Mouse (Mus musculus): ENCODE data around the gene Sec14l1. TPM values are rescaled to one million over a fixed set of nuclear protein-coding genes. Genes with fewer than 3 reads are reported as not detected.

The Sec14l1 gene
- polyA plus RNA-seq, 1 experiment from 2014 or later = 18.0 TPM

DNA sequence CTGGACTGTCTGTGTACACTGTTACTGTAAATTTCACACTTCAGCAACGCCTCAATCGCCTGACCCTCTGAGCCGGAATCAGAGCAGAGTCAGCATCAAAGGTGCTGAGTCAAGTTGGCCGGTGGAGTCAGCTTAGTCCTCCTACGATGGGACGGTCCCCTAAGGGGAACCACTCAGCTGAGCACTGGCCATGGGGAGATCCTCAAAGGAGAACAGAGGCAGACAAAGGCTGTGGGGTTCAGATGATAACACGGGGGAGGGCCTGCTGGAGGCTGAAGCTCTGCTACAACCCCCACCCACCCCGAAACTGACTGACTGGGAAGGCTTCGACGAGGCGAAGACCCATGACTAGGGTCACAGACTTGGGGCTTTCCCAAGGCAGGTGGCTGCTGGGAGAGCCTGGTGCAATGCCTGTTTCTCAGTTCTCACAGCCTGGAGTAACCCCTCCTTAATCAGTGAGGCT lies 79.5 kb downstream of the Sec14l1 start:
- H3K36me3 ChIP-seq (replicated peaks) = no peaks in the 10 kb centered on the region
- WGBS (ENCODE audit: insufficient replicate concordance) = 50% methylated on average over 11 of the region's 11 CpGs
- no peak overlapping the region for H3K9ac ChIP-seq
- H3K27me3 ChIP-seq = peaks cover 20% of the 10 kb centered on the region
- H3K4me1 ChIP-seq (replicated peaks) = peaks cover 4% of the 10 kb centered on the region; the same call in 1 of the 2 replicates
- ATAC-seq (ENCODE audit: insufficient read depth) = peak; percentile 56; the same call in 1 of the 2 replicates
- H3K4me3 ChIP-seq (replicated peaks) = no peak overlapping the region
- no peak overlapping the region for H3K27ac ChIP-seq (replicated peaks)
- no peaks in the 10 kb centered on the region for H3K9me3 ChIP-seq (replicated peaks)
- H3K4me2 ChIP-seq = no peak overlapping the region

DNA sequence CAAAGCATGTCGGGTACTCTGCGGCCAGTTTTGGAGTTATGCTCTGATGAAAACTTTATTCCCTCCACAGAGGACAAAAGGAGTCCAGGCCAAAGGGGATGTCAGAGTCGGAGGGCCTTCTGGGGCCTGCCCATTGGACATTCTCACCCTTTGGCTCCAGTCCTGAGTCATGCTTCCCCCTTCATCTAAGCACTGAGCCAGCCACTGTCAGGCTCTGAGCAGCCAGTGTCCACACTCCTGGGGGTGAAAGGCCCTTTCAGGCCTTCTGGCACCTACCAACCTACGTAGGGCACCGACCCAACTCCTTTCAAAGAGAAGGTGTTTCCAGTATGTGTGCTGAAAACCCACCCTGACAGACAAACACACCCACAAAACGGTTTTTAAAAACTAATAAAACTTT lies 80.6 kb downstream of the Sec14l1 start:
- no peak overlapping the region for H3K4me2 ChIP-seq
- H3K9me3 ChIP-seq (replicated peaks) = no peaks in the 10 kb centered on the region
- ATAC-seq (ENCODE audit: insufficient read depth) = no peak
- H3K27me3 ChIP-seq = peaks cover 31% of the 10 kb centered on the region
- peaks cover 7% of the 10 kb centered on the region; the same call in 1 of the 2 replicates for H3K4me1 ChIP-seq (replicated peaks)
- no peak overlapping the region for H3K27ac ChIP-seq (replicated peaks)
- no peaks in the 10 kb centered on the region for H3K36me3 ChIP-seq (replicated peaks)
- no peak overlapping the region for H3K9ac ChIP-seq
- WGBS (ENCODE audit: insufficient replicate concordance) = 63% methylated on average over 6 of the region's 6 CpGs
- no peak overlapping the region for H3K4me3 ChIP-seq (replicated peaks)

DNA sequence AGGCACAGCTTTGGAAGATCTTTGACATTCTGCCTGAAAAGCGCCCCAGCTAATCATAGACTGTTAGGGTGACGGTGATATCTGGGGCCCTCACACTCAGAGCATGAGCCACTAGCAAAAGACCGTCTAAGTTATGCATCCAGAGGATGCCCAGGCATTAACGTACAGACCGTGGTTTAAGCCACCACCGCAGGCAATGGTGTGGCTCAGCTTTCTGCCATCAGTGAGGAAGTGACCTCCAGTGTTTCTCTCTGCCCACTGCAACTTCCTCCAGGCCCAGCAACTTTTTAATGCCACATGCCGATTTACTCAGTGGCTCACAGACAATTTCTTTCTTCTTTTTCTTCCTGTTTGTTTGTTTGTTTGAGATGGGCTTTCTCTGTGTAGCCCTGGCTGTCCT lies 81.7 kb downstream of the Sec14l1 start:
- H3K27me3 ChIP-seq = peaks cover 41% of the 10 kb centered on the region
- no peaks in the 10 kb centered on the region for H3K36me3 ChIP-seq (replicated peaks)
- ATAC-seq (ENCODE audit: insufficient read depth) = no peak
- H3K4me3 ChIP-seq (replicated peaks) = no peak overlapping the region
- no peaks in the 10 kb centered on the region for H3K9me3 ChIP-seq (replicated peaks)
- 28% methylated on average over 7 of the region's 7 CpGs for WGBS (ENCODE audit: insufficient replicate concordance)
- peaks cover 18% of the 10 kb centered on the region for H3K4me1 ChIP-seq (replicated peaks)
- H3K27ac ChIP-seq (replicated peaks) = no peak overlapping the region
- no peak overlapping the region for H3K4me2 ChIP-seq
- no peak overlapping the region for H3K9ac ChIP-seq

DNA sequence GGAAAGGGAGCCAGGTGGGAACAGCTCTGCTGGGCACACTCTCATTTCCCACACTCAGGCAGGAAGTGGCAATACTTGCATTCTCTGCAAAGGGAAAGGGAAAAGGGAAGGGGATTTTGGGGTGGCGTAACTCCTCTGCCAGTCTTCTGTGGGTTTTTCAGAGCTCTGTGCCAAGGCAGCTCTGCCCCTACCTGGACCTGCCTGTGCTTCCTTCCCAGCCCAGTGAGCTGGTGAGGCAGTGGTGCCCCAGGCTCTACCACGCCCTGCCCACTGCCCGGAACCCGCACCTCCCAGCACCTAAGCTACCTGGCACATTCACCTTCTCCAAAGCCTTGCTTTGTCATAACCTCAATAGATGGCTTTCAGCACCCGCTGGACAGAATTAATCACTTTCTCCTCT lies 83.2 kb downstream of the Sec14l1 start:
- Histone ChIP-seq H3K4me3 (replicated peaks) (no peak overlapping the region), H3K4me1 (replicated peaks) (peaks cover 22% of the 10 kb centered on the region), H3K9me3 (replicated peaks) (no peaks in the 10 kb centered on the region), H3K36me3 (replicated peaks) (no peaks in the 10 kb centered on the region), H3K27ac (replicated peaks) (no peak overlapping the region), H3K27me3 (peaks cover 45% of the 10 kb centered on the region), H3K9ac (no peak overlapping the region), H3K4me2 (no peak overlapping the region)
- 63% methylated on average over 5 of the region's 5 CpGs for WGBS (ENCODE audit: insufficient replicate concordance)
- no peak for ATAC-seq (ENCODE audit: insufficient read depth)

DNA sequence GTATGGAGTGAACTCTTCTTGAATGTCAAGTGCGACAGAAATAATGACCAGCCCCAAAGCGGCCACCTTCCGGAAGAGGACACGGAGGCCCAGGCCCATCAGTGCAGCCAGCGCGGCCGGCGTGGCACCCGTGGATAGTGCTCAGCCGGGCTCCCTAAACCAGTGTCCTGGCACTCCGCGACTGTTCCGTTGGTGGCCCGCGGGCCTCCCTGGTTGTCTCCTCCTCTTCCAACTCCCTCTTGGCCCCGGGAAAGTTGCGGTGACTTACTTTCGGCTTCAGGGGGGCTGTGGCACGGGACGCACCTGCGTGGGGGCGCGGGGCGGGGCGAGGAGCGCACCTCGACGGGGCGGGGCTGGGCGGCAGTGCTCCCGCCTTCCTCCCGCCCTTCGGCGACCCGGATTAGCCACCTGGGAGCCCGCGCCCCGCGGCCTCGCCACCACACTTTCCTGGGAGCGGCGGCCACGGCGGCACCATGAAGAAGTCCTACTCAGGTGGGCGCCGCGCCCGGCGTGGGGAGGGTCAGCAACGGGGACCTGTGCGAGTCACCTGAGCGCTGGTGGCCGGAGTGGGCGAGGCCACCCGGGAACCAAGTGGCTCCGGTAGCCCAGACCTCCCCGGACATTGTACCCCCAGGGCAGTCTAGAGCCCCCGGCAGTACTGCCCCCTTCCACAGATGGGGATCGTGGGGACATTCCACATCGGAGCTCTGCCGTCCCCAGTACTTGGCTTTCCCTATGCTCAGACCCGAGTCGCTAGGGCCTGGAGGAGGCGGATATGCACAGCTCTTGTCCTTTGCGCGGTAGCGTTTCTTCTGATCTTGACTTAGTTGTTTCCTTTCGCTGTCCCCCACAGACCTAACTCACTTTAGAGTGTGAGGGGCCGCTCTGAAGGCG lies 84.6 kb downstream of the Sec14l1 start, which contains the start of gene Sept9:
Gene Sept9 (plus strand): TSS at position 380 of the 894 bp plus-strand sequence.
- H3K27ac ChIP-seq (replicated peaks) = 0 out of 2 replicates have a peak within 1 kb of the TSS, but pooled peaks have one; percentile 38
- peak within 1 kb of the TSS; percentile 54 for H3K4me3 ChIP-seq (replicated peaks)
- no peaks in the 10 kb centered on the region for H3K9me3 ChIP-seq (replicated peaks)
- peaks cover 29% of the 10 kb centered on the region for H3K4me1 ChIP-seq (replicated peaks)
- no peak for ATAC-seq (ENCODE audit: insufficient read depth)
- peaks cover 45% of the 10 kb centered on the region for H3K27me3 ChIP-seq
- 2% methylated on average over 70 of the region's 70 CpGs for WGBS (ENCODE audit: insufficient replicate concordance)
- peak within 1 kb of the TSS; percentile 55 for H3K4me2 ChIP-seq
- no peaks in the 10 kb centered on the region for H3K36me3 ChIP-seq (replicated peaks)
- H3K9ac ChIP-seq = peak within 1 kb of the TSS; percentile 46; the same call in 1 of the 2 replicates

DNA sequence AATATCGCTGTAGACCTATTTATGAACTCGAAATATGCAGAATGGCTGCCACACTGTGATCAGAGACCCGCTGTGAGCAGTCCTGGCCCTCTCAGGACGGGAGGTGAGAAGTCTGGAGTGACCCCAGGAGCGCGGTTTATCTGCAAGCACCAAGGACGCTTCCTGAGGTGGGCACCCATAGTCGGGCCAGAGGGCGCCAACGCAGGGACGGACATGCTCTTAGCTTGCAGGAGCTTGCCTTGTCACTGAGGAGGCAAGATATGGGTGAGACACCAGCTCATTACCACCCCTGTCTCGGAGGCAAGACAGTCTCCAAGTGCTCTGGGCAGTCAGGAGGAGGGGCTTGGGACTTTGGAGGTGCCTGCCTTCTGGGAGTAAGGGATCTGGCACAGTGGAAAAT lies 86.9 kb downstream of the Sec14l1 start:
- H3K27me3 ChIP-seq = peaks cover 45% of the 10 kb centered on the region
- ATAC-seq (ENCODE audit: insufficient read depth) = no peak
- H3K4me2 ChIP-seq = no peak overlapping the region
- H3K9ac ChIP-seq = no peak overlapping the region
- 66% methylated on average over 12 of the region's 12 CpGs for WGBS (ENCODE audit: insufficient replicate concordance)
- H3K27ac ChIP-seq (replicated peaks) = no peak overlapping the region
- H3K9me3 ChIP-seq (replicated peaks) = no peaks in the 10 kb centered on the region
- no peak overlapping the region for H3K4me3 ChIP-seq (replicated peaks)
- peaks cover 29% of the 10 kb centered on the region for H3K4me1 ChIP-seq (replicated peaks)
- H3K36me3 ChIP-seq (replicated peaks) = no peaks in the 10 kb centered on the region

DNA sequence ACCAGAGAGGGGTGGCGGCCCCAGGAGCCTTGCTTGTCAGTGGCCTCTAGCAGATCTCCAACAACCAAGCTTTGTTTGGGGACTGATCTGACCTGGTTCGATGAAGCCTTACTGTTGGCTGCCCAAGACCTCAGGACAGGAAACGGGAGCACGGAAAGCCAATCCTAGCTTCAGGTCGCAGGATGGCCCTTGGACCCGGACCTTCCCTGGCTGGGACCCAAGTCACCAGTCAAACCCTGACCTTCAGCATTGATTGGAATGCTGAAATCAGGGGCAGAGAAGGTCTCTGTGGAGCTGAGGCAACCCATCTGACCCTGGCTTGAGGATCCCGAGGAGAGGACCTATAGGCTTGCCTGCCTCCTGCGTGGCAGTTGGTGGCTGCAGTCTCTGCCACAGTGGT lies 89.6 kb downstream of the Sec14l1 start:
- 40% methylated on average over 8 of the region's 8 CpGs for WGBS (ENCODE audit: insufficient replicate concordance)
- no peak overlapping the region for H3K9ac ChIP-seq
- H3K27ac ChIP-seq (replicated peaks) = peak overlapping the region; percentile 73
- ATAC-seq (ENCODE audit: insufficient read depth) = peak; percentile 77
- peak overlapping the region; percentile 43 for H3K4me2 ChIP-seq
- peaks cover 33% of the 10 kb centered on the region for H3K4me1 ChIP-seq (replicated peaks)
- peaks cover 24% of the 10 kb centered on the region for H3K27me3 ChIP-seq
- no peaks in the 10 kb centered on the region for H3K9me3 ChIP-seq (replicated peaks)
- H3K4me3 ChIP-seq (replicated peaks) = 0 out of 2 replicates have a peak overlapping the region, but pooled peaks have one; percentile 2
- H3K36me3 ChIP-seq (replicated peaks) = no peaks in the 10 kb centered on the region

DNA sequence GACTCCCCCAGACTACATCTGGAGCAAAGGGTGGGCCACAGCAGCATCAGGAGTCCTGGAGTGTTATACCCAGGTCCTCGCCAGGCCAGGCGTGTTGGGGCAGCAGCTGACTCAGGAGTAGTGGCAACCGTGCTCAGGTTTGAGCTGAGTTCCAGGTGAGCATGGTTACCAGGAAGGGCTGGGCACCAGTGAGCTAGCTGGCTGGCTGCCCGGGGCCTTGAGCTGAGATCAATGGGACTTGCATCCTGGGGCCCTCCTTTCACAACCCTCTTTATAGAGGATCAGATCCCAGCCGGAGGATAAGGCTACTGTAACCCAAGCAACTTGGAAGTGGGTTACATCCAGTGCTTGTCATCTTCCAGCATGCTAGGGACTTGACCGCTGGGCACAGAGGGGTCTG lies 90.1 kb downstream of the Sec14l1 start:
- peaks cover 20% of the 10 kb centered on the region for H3K27me3 ChIP-seq
- H3K4me3 ChIP-seq (replicated peaks) = 0 out of 2 replicates have a peak overlapping the region, but pooled peaks have one; percentile 2
- 53% methylated on average over 6 of the region's 6 CpGs for WGBS (ENCODE audit: insufficient replicate concordance)
- peak; percentile 20; the same call in 1 of the 2 replicates for ATAC-seq (ENCODE audit: insufficient read depth)
- H3K4me1 ChIP-seq (replicated peaks) = peaks cover 30% of the 10 kb centered on the region
- H3K9me3 ChIP-seq (replicated peaks) = no peaks in the 10 kb centered on the region
- no peaks in the 10 kb centered on the region for H3K36me3 ChIP-seq (replicated peaks)
- no peak overlapping the region for H3K9ac ChIP-seq
- H3K4me2 ChIP-seq = peak overlapping the region; percentile 43
- peak overlapping the region; percentile 73 for H3K27ac ChIP-seq (replicated peaks)

DNA sequence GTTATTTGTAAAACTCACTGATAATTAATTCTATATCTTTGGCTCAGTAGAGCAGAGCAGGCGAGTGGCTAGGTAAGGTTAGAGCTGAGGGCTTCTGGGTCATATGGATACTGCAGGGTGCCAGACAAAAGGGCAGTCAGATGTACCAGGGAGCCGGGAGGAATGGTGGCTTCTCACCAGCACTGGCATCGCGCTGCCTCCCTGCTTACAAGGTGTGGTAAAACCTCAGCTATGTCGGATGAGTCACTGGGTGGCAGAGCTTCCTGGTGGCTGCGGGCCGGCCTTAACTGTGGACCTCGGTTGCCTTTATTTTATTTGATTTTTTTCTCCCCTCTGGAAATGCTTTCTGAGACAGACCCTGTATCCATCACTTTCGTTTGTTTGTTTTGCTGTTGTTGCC lies 90.5 kb downstream of the Sec14l1 start:
- ATAC-seq (ENCODE audit: insufficient read depth) = no peak
- peak overlapping the region; percentile 43 for H3K4me2 ChIP-seq
- H3K4me3 ChIP-seq (replicated peaks) = no peak overlapping the region
- no peaks in the 10 kb centered on the region for H3K9me3 ChIP-seq (replicated peaks)
- H3K9ac ChIP-seq = no peak overlapping the region
- 0 out of 2 replicates have a peak overlapping the region, but pooled peaks have one; percentile 73 for H3K27ac ChIP-seq (replicated peaks)
- H3K4me1 ChIP-seq (replicated peaks) = peaks cover 30% of the 10 kb centered on the region
- 65% methylated on average over 9 of the region's 9 CpGs for WGBS (ENCODE audit: insufficient replicate concordance)
- no peaks in the 10 kb centered on the region for H3K36me3 ChIP-seq (replicated peaks)
- H3K27me3 ChIP-seq = peaks cover 16% of the 10 kb centered on the region

DNA sequence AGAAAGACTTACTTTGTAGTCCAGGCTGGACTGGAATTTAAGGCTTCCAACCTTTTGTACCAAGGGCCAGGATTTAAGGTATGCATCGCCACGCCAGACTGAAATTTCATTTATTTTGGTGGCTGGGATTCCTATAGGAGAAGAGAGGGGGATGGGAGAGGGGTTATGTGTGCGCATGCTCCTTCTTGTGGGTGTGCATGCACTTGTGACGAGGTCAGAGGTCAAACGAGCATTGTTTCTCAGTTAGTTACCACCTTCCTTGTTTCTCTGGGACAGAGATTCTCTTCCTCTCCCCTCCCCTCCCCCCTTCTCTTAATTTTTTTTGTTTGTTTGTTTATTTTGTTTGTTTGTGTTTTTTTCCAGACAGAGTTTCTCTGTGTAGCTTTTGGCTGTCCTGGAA lies 92.5 kb downstream of the Sec14l1 start:
- no peak for ATAC-seq (ENCODE audit: insufficient read depth)
- H3K9me3 ChIP-seq (replicated peaks) = no peaks in the 10 kb centered on the region
- H3K27me3 ChIP-seq = no peaks in the 10 kb centered on the region
- no peak overlapping the region for H3K4me2 ChIP-seq
- 57% methylated on average over 5 of the region's 5 CpGs for WGBS (ENCODE audit: insufficient replicate concordance)
- no peaks in the 10 kb centered on the region for H3K36me3 ChIP-seq (replicated peaks)
- peaks cover 16% of the 10 kb centered on the region; the same call in 1 of the 2 replicates for H3K4me1 ChIP-seq (replicated peaks)
- no peak overlapping the region for H3K27ac ChIP-seq (replicated peaks)
- no peak overlapping the region for H3K9ac ChIP-seq
- H3K4me3 ChIP-seq (replicated peaks) = no peak overlapping the region

DNA sequence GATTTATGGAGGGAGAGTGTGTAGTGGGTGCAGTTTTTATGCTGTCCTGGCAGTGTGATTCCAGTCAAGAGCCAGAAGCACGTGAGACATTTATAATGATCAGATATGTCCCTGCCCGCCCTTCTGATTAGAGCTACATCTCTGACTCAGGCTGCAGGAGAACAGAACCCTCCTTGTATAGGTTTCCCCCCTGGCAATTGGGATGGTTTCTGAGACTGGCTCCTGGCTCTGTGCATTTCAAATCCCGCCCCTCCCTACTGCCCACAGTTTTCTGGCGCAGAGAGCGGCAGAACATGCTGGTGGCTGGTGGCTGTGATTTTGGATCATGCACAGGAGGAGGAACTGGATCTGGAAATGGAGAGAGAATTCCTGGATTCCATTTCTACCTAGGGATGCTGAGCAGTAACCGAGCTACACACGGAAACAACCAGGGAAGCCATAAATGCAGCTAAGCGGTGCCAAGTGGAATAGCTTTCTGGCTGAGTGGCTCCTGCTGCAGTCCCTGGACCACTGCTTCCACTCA lies 93.2 kb downstream of the Sec14l1 start:
- 72% methylated on average over 8 of the region's 8 CpGs for WGBS (ENCODE audit: insufficient replicate concordance)
- H3K4me1 ChIP-seq (replicated peaks) = peaks cover 16% of the 10 kb centered on the region; the same call in 1 of the 2 replicates
- H3K4me3 ChIP-seq (replicated peaks) = no peak overlapping the region
- no peak overlapping the region for H3K27ac ChIP-seq (replicated peaks)
- no peaks in the 10 kb centered on the region for H3K27me3 ChIP-seq
- ATAC-seq (ENCODE audit: insufficient read depth) = no peak
- no peaks in the 10 kb centered on the region for H3K36me3 ChIP-seq (replicated peaks)
- no peak overlapping the region for H3K9ac ChIP-seq
- no peaks in the 10 kb centered on the region for H3K9me3 ChIP-seq (replicated peaks)
- no peak overlapping the region for H3K4me2 ChIP-seq
